ENCODE assay signal across 8 mouse cellular contexts in the genomic region with DNA sequence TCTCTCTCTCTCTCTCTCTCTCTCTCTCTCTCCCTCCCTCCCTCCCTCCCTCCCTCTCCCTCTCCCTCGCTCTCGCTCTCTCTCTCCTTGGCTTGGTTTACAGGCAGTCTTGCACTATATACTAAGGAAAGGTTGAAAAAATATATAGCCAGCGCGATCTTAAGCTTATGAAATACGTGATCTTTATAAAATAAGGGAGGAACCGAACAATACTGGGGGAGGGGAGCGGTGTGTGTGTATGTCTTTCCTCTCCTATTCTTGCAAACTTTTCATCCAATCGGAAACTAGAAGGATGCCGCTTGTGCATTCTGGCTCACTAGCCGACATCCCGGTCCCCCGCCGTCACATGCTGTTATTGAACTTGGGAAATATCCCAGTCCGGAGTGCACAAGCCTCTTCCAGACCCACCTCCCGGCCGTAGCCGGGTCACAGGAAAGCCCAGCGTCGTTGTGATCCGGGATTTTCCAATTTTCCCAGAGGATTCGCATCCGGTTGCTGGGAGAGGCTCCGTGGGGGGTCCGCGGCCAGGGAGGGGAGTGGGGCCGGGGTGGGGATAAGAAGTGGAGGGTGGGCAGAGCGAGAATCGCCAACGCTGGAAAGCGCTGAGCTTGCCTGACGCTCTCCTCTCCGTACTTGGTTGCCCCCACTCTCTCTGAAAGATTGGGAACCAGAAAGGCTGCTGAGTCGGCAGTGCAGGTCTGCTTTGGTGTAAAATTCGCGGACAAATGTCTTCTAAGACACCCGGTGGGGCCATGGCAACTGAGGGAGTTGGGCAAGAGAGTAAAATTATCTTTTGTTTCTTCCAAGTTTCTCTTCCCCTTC. TPM values are rescaled to one million over a fixed set of nuclear protein-coding genes. Genes with fewer than 3 reads are reported as not detected.
A peak's percentile ranks its signal among the peaks of the same experiment; 100 is the strongest.
DNase-seq lines count a peak whose midpoint lies in the region; ATAC-seq and TF ChIP-seq lines count a peak whose summit lies in the region.

No protein-coding gene starts in this region.

- H3K9ac ChIP-seq in lung, embryonic 15.5 days = peak overlapping the region; percentile 46

- 0 out of 2 replicates have a peak overlapping the region, but pooled peaks have one; percentile 35 for H3K27ac ChIP-seq in kidney, adult 2 months (ENCODE audit: insufficient read depth, low read depth, low read length)
- no peak overlapping the region for H3K27ac ChIP-seq in lung, embryonic 15.5 days

- TF ChIP-seq POLR2A in kidney, adult 2 months (IDR thresholded peaks at IDR 0.05; ENCODE audit: low read depth, low read length) = no peak

- ATAC-seq in G1E (ENCODE audit: extremely low read depth, insufficient number of reproducible peaks, low FRiP score, poor library complexity, severe bottlenecking) = peak; percentile 15; the same call in 1 of the 2 replicates
- peak; percentile 14 for ATAC-seq in common myeloid progenitor, adult 5-6 weeks (replicated peaks; ENCODE audit: low read depth, poor library complexity, severe bottlenecking)
- ATAC-seq in lung, embryonic 15.5 days (ENCODE audit: borderline replicate concordance, extremely low read depth, low FRiP score, low TSS enrichment) = peak; percentile 58
- peak; percentile 15; the same call in 1 of the 2 replicates for ATAC-seq in neutrophil, adult 5-6 weeks (ENCODE audit: extremely low read depth, insufficient number of reproducible peaks, low FRiP score, poor library complexity, severe bottlenecking)

- H3K36me3 ChIP-seq in G1E (replicated peaks) = no peaks in the 10 kb centered on the region
- no peaks in the 10 kb centered on the region for H3K36me3 ChIP-seq in kidney, adult 2 months (ENCODE audit: control insufficient read depth, insufficient read depth, low read length)
- no peaks in the 10 kb centered on the region for H3K36me3 ChIP-seq in lung, embryonic 15.5 days

- H3K4me3 ChIP-seq in G1E (ENCODE audit: low read depth, low read length) = peak overlapping the region; percentile 71
- H3K4me3 ChIP-seq in kidney, adult 2 months (ENCODE audit: insufficient read depth, low read depth, low read length) = peak overlapping the region; percentile 61
- H3K4me3 ChIP-seq in lung, embryonic 15.5 days = peak overlapping the region; percentile 63

- no peaks in the 10 kb centered on the region for H3K9me3 ChIP-seq in G1E (replicated peaks)
- no peaks in the 10 kb centered on the region for H3K9me3 ChIP-seq in lung, embryonic 15.5 days

- DNase-seq in 416B (ENCODE audit: low read depth) (peak; percentile 60), G1E (ENCODE audit: low spot score) (peak; percentile 43)
- peak; percentile 44 for DNase-seq in heart, adult 8-10 months (ENCODE audit: low spot score)
- peak; percentile 66 for DNase-seq in kidney, adult 2 months
- DNase-seq in urinary bladder, postnatal 10 days (ENCODE audit: low spot score) = no peak

- peaks cover 13% of the 10 kb centered on the region for H3K27me3 ChIP-seq in G1E (ENCODE audit: insufficient read depth, low read length)
- H3K27me3 ChIP-seq in kidney, adult 2 months (replicated peaks; ENCODE audit: control insufficient read depth, insufficient read depth, low read length) = no peaks in the 10 kb centered on the region
- H3K27me3 ChIP-seq in lung, embryonic 15.5 days = peaks cover 17% of the 10 kb centered on the region; the same call in 1 of the 2 replicates

- WGBS in kidney, adult 2 months = under 1% methylated on average over 35 of the region's 36 CpGs
- WGBS in lung, embryonic 15.5 days = under 1% methylated on average over 34 of the region's 36 CpGs

- no peak for TF ChIP-seq CTCF in G1E (IDR thresholded peaks at IDR 0.05; ENCODE audit: low read depth, low read length)
- no peak for TF ChIP-seq CTCF in kidney, adult 2 months (conservative IDR thresholded peaks at IDR 0.05; ENCODE audit: insufficient read depth, insufficient read length, low read depth, low read length)

- H3K4me1 ChIP-seq in G1E (ENCODE audit: insufficient read depth, low read depth, low read length) = peaks cover 34% of the 10 kb centered on the region
- H3K4me1 ChIP-seq in kidney, adult 2 months (ENCODE audit: control insufficient read depth, insufficient read depth, low read length) = peaks cover 12% of the 10 kb centered on the region; the same call in 1 of the 2 replicates
- H3K4me1 ChIP-seq in lung, embryonic 15.5 days = peaks cover 10% of the 10 kb centered on the region

- peak overlapping the region; percentile 86 for H3K4me2 ChIP-seq in lung, embryonic 15.5 days

RNA-seq across cellular contexts. Expression of gene Tifa, which starts 0.8 kb away (rescaled TPM):
- total RNA-seq in G1E (2014; fragmentation: Nextera tagmentation) (19.5 and 20.1 TPM in 2 replicates), G1E (2017) (6.2 and 7.4 TPM in 2 replicates)
- 11.5 and 12.8 TPM in 2 replicates for polyA plus RNA-seq in G1E (2012)
- 34.5 and 46.9 TPM in 2 replicates for total RNA-seq in common myeloid progenitor, adult 5-6 weeks (2017)
- total RNA-seq in heart, adult 8-10 months (2022) = 1 to 10 TPM; 1.6 to 2.4 (median 2.1) TPM
- 2.9 and 4.1 TPM in 2 replicates for polyA plus RNA-seq in kidney, adult 2 months (2012; rRNA removed)
- 4.9 and 6.1 TPM in 2 replicates for polyA plus RNA-seq in lung, embryonic 15.5 days (2015; fragmentation: Nextera tagmentation; extraction: Ambion mirVana)
- 32.7 and 33.5 TPM in 2 replicates for total RNA-seq in neutrophil, adult 5-6 weeks (2017)

RNA-seq across cellular contexts. Expression of gene Alpk1, which starts 10.1 kb away (rescaled TPM):
- total RNA-seq in G1E (2014; fragmentation: Nextera tagmentation) (not detected in 2 replicates), G1E (2017) (0.11 TPM in 1 of 2 replicates, not detected in the other)
- polyA plus RNA-seq in G1E (2012) = 0.01 TPM in 1 of 2 replicates, not detected in the other
- 8.1 and 10.4 TPM in 2 replicates for total RNA-seq in common myeloid progenitor, adult 5-6 weeks (2017)
- total RNA-seq in heart, adult 8-10 months (2022) = 1 to 10 TPM; 2.2 to 2.7 (median 2.4) TPM
- polyA plus RNA-seq in kidney, adult 2 months (2012; rRNA removed) = 1.4 and 2.1 TPM in 2 replicates
- polyA plus RNA-seq in lung, embryonic 15.5 days (2015; fragmentation: Nextera tagmentation; extraction: Ambion mirVana) = 1.0 and 1.9 TPM in 2 replicates
- total RNA-seq in neutrophil, adult 5-6 weeks (2017) = 2.9 and 4.9 TPM in 2 replicates

RNA-seq across cellular contexts. Expression of gene Ap1ar, which starts 46.9 kb away (rescaled TPM):
- total RNA-seq in G1E (2014; fragmentation: Nextera tagmentation) = 69.0 and 95.0 TPM in 2 replicates
- total RNA-seq in G1E (2017) = 69.1 and 72.0 TPM in 2 replicates
- 118 and 121 TPM in 2 replicates for polyA plus RNA-seq in G1E (2012)
- total RNA-seq in common myeloid progenitor, adult 5-6 weeks (2017) = 70.9 and 81.0 TPM in 2 replicates
- total RNA-seq in heart, adult 8-10 months (2022) = 10 to 100 TPM; 19.0 to 22.9 (median 20.3) TPM
- polyA plus RNA-seq in kidney, adult 2 months (2012; rRNA removed) = 36.7 and 37.1 TPM in 2 replicates
- polyA plus RNA-seq in lung, embryonic 15.5 days (2015; fragmentation: Nextera tagmentation; extraction: Ambion mirVana) = 50.9 and 54.8 TPM in 2 replicates
- 43.0 and 58.7 TPM in 2 replicates for total RNA-seq in neutrophil, adult 5-6 weeks (2017)
